Mouse (Mus musculus): ENCODE results near the gene Zic2. TPM values are rescaled to one million over a fixed set of nuclear protein-coding genes. Genes with fewer than 3 reads are reported as not detected.

Zic2 gene
- total and polyA plus RNA-seq, 3 experiments, result 0.13 TPM; not detected in 2

DNA sequence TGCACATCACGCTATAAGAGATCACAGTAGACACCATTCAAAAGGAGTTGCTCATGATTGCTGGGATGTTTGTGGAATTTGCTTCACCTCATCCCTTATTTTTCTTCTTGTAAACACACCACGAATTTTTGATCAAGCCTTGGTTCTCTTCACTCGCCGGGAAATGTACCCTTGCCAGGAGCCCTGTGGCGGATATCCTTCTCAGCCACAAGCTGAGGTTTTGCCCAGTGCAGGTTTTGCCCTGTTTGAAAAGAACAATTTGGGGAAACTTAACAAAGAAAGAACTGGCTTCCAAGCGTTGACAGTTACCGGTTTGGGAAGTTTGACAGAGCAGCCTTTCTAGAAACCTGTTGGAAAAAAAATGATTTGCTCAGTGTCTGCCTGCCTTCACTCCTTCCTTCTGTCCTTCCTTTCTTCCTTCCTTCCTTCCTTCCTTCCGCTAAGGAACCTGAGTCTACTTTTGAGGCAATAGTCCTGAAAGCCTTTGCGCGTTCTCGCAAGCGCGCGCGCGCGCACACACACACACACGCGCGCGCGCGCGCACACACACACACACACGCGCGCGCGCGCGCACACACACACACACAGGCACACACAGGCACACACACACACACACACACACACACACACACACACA, 3.7 kb upstream of the Zic2 start:
- H3K9me3 ChIP-seq (replicated peaks; ENCODE audit: low read length), result peaks cover 24% of the 10 kb centered on the region
- H3K9ac ChIP-seq (ENCODE audit: insufficient read depth, low read depth), result no peak overlapping the region
- dilution Hi-C loops (cut with MboI; ENCODE audit: extremely low pct_ligation_motif_present, extremely low pct_unique_long_range_greater_than_20kb, low sequenced_read_pairs) (no loop called here), in situ Hi-C loops (cut with MboI; ENCODE audit: low pct_ligation_motif_present, low pct_unique_long_range_greater_than_20kb, low sequenced_read_pairs) (no loop called here)
- H3K4me1 ChIP-seq (ENCODE audit: control insufficient read depth in 1 of 2, insufficient read depth in 2 of 2), result no peaks in the 10 kb centered on the region
- H3K36me3 ChIP-seq (replicated peaks in 1 of 2; ENCODE audit: control insufficient read depth in 1 of 2, insufficient read depth in 1 of 2, low read length in 1 of 2), result no peaks in the 10 kb centered on the region
- no peak for DNase-seq (ENCODE audit: extremely low read depth)
- H3K27me3 ChIP-seq (replicated peaks), result no peaks in the 10 kb centered on the region
- H3K79me2 ChIP-seq (replicated peaks; ENCODE audit: control insufficient read depth, extremely low read depth, insufficient read depth, poor library complexity, severe bottlenecking), result no peaks in the 10 kb centered on the region
- H3K4me2 ChIP-seq (ENCODE audit: insufficient read depth, low read depth, poor library complexity, severe bottlenecking), result no peak overlapping the region
- no peak overlapping the region for H3K4me3 ChIP-seq (replicated peaks in 1 of 3; ENCODE audit: low read depth in 2 of 3, low read length in 2 of 3, poor library complexity in 1 of 3)
- no peak for TF ChIP-seq KAT2A (IDR thresholded peaks at IDR 0.05; ENCODE audit: insufficient replicate concordance, low read length)
- H3K27ac ChIP-seq (ENCODE audit: insufficient read depth, low read depth), result no peak overlapping the region

DNA sequence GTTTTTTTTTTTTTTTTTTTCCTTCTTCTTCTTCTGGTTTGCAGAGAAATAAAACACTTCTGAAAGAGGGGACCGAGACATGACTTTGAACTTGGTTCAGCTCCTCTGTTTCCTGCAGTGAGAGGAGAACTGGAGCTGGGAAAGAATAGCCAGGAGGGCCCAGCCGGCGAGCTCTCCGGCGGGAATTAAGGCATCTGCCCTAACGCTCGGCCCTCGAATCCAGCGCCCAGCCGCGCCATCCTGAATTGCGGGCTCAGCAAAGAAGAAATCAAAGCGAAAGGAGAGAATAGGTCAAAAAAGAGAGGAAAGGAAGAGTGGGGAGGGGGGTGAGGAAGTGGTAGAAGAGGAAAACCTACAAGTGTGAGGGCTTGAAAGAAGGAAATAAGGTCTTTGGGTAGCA, 3.1 kb upstream of the Zic2 start:
- dilution Hi-C loops (cut with MboI; ENCODE audit: extremely low pct_ligation_motif_present, extremely low pct_unique_long_range_greater_than_20kb, low sequenced_read_pairs), result no loop called here
- H3K27me3 ChIP-seq (replicated peaks), result no peaks in the 10 kb centered on the region

DNA sequence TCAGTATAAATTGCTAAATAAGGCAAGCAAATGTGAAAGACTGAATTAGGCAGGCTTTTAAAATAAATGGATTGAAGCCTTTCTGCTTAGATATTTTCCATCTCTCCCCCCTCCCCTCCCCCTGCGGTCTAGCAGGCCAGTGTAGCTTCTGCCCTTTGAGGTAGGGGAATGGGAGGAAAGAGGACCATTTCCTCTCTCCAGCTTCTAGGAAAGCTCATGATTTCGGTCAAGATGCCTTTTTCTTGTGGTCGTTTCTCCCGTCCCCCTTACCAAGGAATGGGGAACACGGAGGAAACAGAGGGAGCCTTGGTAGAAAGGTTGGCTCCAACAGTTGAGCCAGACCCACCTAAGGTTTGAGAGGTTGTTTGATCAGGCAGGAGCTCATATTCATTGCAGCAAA, 2.6 kb upstream of the Zic2 start:
- no peak overlapping the region for H3K27ac ChIP-seq (ENCODE audit: insufficient read depth, low read depth)
- no peak overlapping the region for H3K4me2 ChIP-seq (ENCODE audit: insufficient read depth, low read depth, poor library complexity, severe bottlenecking)
- H3K79me2 ChIP-seq (replicated peaks; ENCODE audit: control insufficient read depth, extremely low read depth, insufficient read depth, poor library complexity, severe bottlenecking), result no peaks in the 10 kb centered on the region
- in situ Hi-C loops (cut with MboI; ENCODE audit: low pct_ligation_motif_present, low pct_unique_long_range_greater_than_20kb, low sequenced_read_pairs), result no loop called here
- no peak for DNase-seq (ENCODE audit: extremely low read depth)
- H3K9ac ChIP-seq (ENCODE audit: insufficient read depth, low read depth), result no peak overlapping the region
- no peaks in the 10 kb centered on the region for H3K4me1 ChIP-seq (ENCODE audit: control insufficient read depth in 1 of 2, insufficient read depth in 2 of 2)
- no peaks in the 10 kb centered on the region for H3K27me3 ChIP-seq (replicated peaks)
- TF ChIP-seq SMC3 (IDR thresholded peaks at IDR 0.05; ENCODE audit: low read depth, low read length) (no peak), ZNF384 (IDR thresholded peaks at IDR 0.05; ENCODE audit: low read depth, low read length) (no peak), MAX (IDR thresholded peaks at IDR 0.05; ENCODE audit: low read length) (no peak), CTCF (conservative IDR thresholded peaks at IDR 0.05 in 1 of 2, IDR thresholded peaks at IDR 0.05 in 1 of 2; ENCODE audit: low read depth in 2 of 2, low read length in 2 of 2) (no peak), CHD1 (IDR thresholded peaks at IDR 0.05; ENCODE audit: low read depth, low read length) (no peak)
- H3K36me3 ChIP-seq (replicated peaks in 1 of 2; ENCODE audit: control insufficient read depth in 1 of 2, insufficient read depth in 1 of 2, low read length in 1 of 2), result no peaks in the 10 kb centered on the region
- H3K4me3 ChIP-seq (replicated peaks in 1 of 3; ENCODE audit: low read depth in 2 of 3, low read length in 2 of 3, poor library complexity in 1 of 3), result no peak overlapping the region
- dilution Hi-C loops (cut with MboI; ENCODE audit: extremely low pct_ligation_motif_present, extremely low pct_unique_long_range_greater_than_20kb, low sequenced_read_pairs), result no loop called here
- peaks cover 26% of the 10 kb centered on the region for H3K9me3 ChIP-seq (replicated peaks; ENCODE audit: low read length)

More for the DNA sequence above, 3.1 kb upstream of the Zic2 start:
- peaks cover 26% of the 10 kb centered on the region for H3K9me3 ChIP-seq (replicated peaks; ENCODE audit: low read length)
- in situ Hi-C loops (cut with MboI; ENCODE audit: low pct_ligation_motif_present, low pct_unique_long_range_greater_than_20kb, low sequenced_read_pairs), result no loop called here
- no peaks in the 10 kb centered on the region for H3K4me1 ChIP-seq (ENCODE audit: control insufficient read depth in 1 of 2, insufficient read depth in 2 of 2)
- no peak overlapping the region for H3K4me2 ChIP-seq (ENCODE audit: insufficient read depth, low read depth, poor library complexity, severe bottlenecking)
- DNase-seq (ENCODE audit: extremely low read depth), result no peak
- no peaks in the 10 kb centered on the region for H3K79me2 ChIP-seq (replicated peaks; ENCODE audit: control insufficient read depth, extremely low read depth, insufficient read depth, poor library complexity, severe bottlenecking)
- no peak overlapping the region for H3K27ac ChIP-seq (ENCODE audit: insufficient read depth, low read depth)
- TF ChIP-seq ZMIZ1 (IDR thresholded peaks at IDR 0.05; ENCODE audit: low read depth, low read length), result no peak
- no peak for TF ChIP-seq POLR2A (IDR thresholded peaks at IDR 0.05; ENCODE audit: low read depth, low read length)
- no peaks in the 10 kb centered on the region for H3K36me3 ChIP-seq (replicated peaks in 1 of 2; ENCODE audit: control insufficient read depth in 1 of 2, insufficient read depth in 1 of 2, low read length in 1 of 2)
- H3K4me3 ChIP-seq (replicated peaks in 1 of 3; ENCODE audit: low read depth in 2 of 3, low read length in 2 of 3, poor library complexity in 1 of 3), result no peak overlapping the region
- H3K9ac ChIP-seq (ENCODE audit: insufficient read depth, low read depth), result no peak overlapping the region
